Mouse (Mus musculus): ENCODE data around the gene Eif4g1.

The Eif4g1 gene

GRCm38 (mm10) chr16:20706407-20707055 lies 38.4 kb downstream of the Eif4g1 start:
- peak; percentile 53 for DNase-seq

- DNase-seq, result peak; percentile 28
Measured at GRCm38 (mm10) chr16:20708220-20708938, 40.3 kb downstream of the Eif4g1 start.

- DNase-seq, result peak; percentile 47
Measured at GRCm38 (mm10) chr16:20708939-20709734, 41.0 kb downstream of the Eif4g1 start.

DNA sequence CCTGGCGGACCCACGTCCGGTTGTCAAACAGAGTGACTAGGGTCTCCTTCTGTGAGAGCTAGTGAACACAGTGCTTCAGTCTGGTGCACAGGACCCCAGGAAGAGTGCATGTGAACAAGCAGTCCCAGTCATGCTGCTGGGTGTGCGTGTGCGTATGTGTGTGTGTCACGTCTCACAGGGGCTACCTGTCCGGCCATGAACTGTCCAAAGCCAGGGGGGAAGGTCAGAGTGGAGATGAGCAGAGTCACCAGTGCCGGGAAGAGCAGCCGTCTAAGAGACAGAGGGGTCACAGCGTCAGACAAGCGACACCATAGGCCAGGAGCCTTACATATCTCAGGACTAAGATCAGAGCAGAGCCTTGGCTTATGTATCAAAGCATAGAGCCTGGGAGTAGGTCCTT lies 42.3 kb downstream of the Eif4g1 start:
- DNase-seq, result peak; percentile 37

DNA sequence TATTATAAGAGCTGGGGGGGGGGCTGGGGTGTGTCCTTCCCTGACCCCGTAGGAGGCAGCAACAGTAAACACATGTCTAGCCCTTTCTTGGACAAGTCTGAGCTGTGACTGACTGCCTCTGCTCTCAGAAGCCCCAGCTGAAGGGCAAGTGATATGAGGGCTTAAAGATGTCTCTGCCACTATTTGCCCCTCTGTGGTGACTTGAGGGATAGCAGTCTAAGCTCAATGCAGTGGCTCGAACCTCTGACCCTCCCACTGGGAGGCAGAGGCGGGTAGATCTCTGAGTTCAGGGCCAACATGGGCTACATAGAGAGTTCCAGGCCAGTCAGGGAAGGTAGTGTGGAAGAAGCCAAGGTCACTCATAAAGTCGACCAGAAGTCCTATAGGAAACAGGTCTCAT lies 42.7 kb downstream of the Eif4g1 start:
- DNase-seq, result peak; percentile 36

DNA sequence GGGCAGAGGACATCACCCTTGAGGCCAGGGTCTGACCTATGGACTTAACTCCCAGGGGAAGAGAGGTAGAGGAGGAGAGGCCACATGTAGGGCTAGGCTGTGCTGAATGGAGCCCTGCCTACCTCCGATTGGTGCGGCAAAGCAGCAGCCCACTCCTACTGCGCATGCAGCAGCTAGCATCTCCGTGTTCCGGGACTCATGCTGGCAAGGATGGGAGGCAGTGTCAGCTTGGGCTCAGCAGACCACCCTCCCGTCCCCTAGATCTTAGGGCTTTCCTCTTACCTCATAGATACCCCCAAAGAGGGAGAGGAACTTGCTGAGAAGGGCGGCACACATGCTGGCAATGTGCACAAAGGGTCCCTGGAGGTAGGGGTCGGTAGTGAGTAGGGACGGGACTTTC lies 44.1 kb downstream of the Eif4g1 start:
- DNase-seq, result peak; percentile 44

DNA sequence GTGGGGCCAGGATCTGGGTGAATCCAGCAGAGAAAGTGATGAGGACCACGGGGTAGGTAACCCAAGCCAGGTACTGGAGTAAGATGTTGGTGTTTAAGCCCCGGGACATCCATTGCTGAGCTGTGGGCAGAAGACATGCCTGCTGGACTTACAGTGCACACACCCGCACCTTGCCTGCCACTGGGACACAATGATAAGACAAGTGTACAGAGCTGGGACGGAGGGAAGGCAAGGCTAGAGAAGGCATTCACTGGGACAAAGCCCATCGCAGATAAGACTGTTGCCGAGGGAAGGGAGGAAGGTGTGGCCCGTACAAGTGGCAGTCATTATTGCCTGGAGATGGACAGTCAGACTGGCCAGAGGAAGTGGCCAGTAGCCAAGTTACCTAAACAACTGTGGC lies 44.8 kb downstream of the Eif4g1 start:
- no peak for DNase-seq

GRCm38 (mm10) chr16:20714307-20715080 lies 46.4 kb downstream of the Eif4g1 start:
- peak; percentile 60 for DNase-seq

DNA sequence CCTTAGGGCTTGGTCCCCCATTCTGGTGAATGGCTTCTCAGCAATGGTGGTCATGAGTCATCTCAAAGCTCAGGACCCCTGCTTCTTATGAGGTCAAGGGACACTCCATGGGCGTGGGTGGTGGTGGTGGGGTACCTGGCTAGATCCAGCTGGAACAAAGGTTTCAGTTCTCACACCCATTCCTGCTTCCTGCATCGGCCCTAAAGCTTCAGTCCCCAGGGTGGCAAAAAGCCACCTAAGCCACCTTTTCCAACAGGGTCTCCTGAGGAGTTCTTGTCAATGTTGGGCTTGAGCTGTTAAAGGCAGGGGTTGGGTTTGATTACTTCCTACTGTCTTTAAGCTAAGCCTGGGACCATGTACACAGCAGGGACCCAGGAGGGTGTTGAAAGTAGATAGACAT lies 47.0 kb downstream of the Eif4g1 start:
- peak; percentile 63 for DNase-seq

DNA sequence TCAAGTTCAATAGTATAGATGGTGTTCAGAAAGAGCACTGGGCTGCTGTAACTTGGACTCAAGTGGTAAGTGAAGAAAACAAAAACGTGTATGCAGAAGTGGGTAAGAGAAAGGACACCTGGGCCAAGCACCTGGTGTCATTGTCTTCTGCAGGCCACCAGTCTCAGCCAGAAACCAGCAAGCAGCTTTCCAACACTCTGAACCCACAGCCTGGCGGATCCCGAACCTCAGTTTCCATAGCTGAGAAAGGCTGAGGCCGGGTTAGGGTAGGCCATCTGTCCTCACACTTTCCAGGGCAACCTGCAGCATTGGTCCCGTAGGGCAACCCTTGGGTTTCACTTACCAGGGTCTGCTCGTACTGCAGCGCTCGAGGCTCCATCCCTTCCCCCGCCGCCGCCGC lies 47.5 kb downstream of the Eif4g1 start:
- peak; percentile 53 for DNase-seq

DNA sequence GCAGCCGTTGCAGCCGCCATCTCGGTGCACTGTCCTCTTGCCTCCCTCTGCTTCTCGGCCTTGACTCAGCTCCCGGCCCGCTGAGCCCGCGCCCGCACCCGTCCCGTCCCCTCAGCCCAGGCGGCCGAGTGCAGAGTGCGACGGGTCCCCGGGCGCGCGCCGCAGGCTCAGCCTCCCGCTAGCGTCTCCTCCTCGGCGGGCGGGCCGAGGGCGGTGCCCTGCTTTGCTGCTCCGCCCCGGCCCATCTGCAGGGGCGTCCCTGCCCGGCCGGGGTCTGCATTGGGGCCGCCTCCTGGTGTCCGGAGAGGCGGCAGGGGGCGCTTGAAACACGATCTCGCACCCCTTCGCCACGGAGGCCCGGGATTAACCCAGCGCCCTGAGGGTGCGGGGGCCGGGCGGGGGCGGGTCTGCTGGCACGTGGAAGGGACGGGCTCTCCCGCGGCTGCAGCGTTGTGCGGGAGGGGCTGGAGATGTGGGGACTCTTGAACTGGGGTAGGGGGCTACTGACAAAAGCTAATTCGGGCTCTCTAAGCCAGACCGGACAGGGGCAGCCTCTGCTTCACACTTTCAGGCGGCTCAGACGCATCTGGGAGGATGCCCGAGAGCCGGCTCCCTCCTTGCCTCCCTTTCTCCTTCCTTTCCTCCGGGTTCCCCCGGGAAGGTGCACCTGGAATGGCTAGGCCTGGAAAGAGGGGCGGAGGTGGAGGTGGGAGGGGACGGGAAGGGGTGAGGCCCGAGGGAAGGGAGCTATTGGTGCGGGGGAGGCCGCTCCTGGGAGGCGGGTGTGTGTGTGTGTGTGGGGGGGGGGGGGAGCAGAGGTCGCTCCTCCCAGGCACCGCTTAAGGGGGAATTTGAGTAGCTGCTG lies 48.1 kb downstream of the Eif4g1 start:
- DNase-seq, result peak; percentile 85

GRCm38 (mm10) chr16:20716841-20717180 lies 48.7 kb downstream of the Eif4g1 start:
- DNase-seq, result no peak

- DNase-seq, result peak; percentile 99
Measured at GRCm38 (mm10) chr16:20717181-20717977, 49.3 kb downstream of the Eif4g1 start, which contains the start of the genes Polr2h and Clcn2. TSS of gene Polr2h (plus strand) at chr16:20717665. TSS of gene Clcn2 (minus strand) at chr16:20717746.

GRCm38 (mm10) chr16:20717978-20718670 lies 50.0 kb downstream of the Eif4g1 start:
- DNase-seq, result no peak

DNA sequence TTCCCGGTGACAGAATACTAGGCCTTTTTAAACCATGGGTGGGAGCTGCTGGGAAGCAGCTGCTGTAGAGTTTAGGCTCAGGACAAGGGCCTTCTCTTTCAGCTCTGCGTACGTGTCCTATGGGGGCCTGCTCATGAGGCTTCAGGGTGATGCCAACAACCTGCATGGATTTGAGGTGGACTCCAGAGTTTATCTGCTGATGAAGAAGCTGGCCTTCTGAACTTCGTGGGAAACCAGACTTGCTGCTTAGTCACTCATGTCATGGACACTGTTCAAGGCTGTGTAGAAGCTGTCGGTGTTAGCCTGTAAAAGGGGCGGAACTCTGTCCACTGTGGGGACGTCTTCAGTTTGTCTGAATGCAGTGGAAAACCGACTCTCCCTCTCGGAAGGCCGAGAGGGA lies 53.7 kb downstream of the Eif4g1 start:
- no peak for DNase-seq

GRCm38 (mm10) chr16:20722736-20723135 lies 54.6 kb downstream of the Eif4g1 start:
- DNase-seq, result no peak

GRCm38 (mm10) chr16:20723247-20723646 lies 55.1 kb downstream of the Eif4g1 start:
- no peak for DNase-seq

- DNase-seq, result no peak
Measured at GRCm38 (mm10) chr16:20724338-20724748, 56.2 kb downstream of the Eif4g1 start.

GRCm38 (mm10) chr16:20725321-20725720 lies 57.2 kb downstream of the Eif4g1 start:
- no peak for DNase-seq

- no peak for DNase-seq
Measured at GRCm38 (mm10) chr16:20725750-20726149, 57.6 kb downstream of the Eif4g1 start.

Measured in cerebellum, adult 9-11 months (tissue).